In genomic region chr6:23839009-23839811, GRCm38 (mm10) we compare ENCODE assay signal across 8 mouse cellular contexts. TPM values are rescaled to one million over a fixed set of nuclear protein-coding genes. Genes with fewer than 3 reads are reported as not detected.
DNase-seq lines count a peak whose midpoint lies in the region; ATAC-seq lines count a peak whose summit lies in the region.

Cadps2 (minus strand) TSS chr6:23839421.

- H3K4me2 ChIP-seq in hindbrain, embryonic 15.5 days: peak within 1 kb of the TSS; percentile 93

- peak; percentile 84 for ATAC-seq in hindbrain, embryonic 15.5 days (ENCODE audit: low FRiP score, low read depth)

- H3K4me1 ChIP-seq in hindbrain, embryonic 15.5 days (replicated peaks): peaks cover 19% of the 10 kb centered on the region

- no peaks in the 10 kb centered on the region for H3K36me3 ChIP-seq in hindbrain, embryonic 15.5 days

- peak within 1 kb of the TSS; percentile 25 for H3K27ac ChIP-seq in hindbrain, embryonic 15.5 days (replicated peaks)

- no peaks in the 10 kb centered on the region for H3K9me3 ChIP-seq in hindbrain, embryonic 15.5 days

- intact Hi-C loops in gastrocnemius, postnatal 14 days (cut with DNase I; ENCODE audit: low total_unique reads): no loop called here
- intact Hi-C loops in left cerebral cortex, postnatal 14 days (cut with DNase I): no loop called here

- H3K27me3 ChIP-seq in hindbrain, embryonic 15.5 days: peaks cover 26% of the 10 kb centered on the region; the same call in 1 of the 2 replicates

- peak; percentile 75 to 77 for DNase-seq in adrenal gland, postnatal 36 days
- peak; percentile 84 to 87 for DNase-seq in cerebellum, postnatal 25 days
- DNase-seq in gastrocnemius, postnatal 14 days: peak; percentile 41
- DNase-seq in left cerebral cortex, postnatal 14 days (ENCODE audit: low spot score in 2 of 2): peak in 1 of 2 experiments; percentile 25
- DNase-seq in lung, postnatal 4 days: peak; percentile 74 to 82
- DNase-seq in right cerebral cortex, adult 2 months (ENCODE audit: low spot score in 2 of 2): peak; percentile 26 to 28
- no peak for DNase-seq in adipocyte (ENCODE audit: low spot score)

- H3K4me3 ChIP-seq in hindbrain, embryonic 15.5 days: peak within 1 kb of the TSS; percentile 81

- WGBS in hindbrain, embryonic 15.5 days: under 1% methylated on average over 96 of the region's 114 CpGs

- peak within 1 kb of the TSS; percentile 72 for H3K9ac ChIP-seq in hindbrain, embryonic 15.5 days

RNA-seq across cellular contexts. Expression of gene Cadps2, which starts in this region (rescaled TPM):
- total RNA-seq in adrenal gland, postnatal 36 days (2021): 1 to 10 TPM; 1.8 to 9.1 TPM
- total RNA-seq in gastrocnemius, postnatal 14 days (2021): under 1 TPM; 0.51 to 0.74 TPM
- 12.9 and 13.9 TPM in 2 replicates for polyA plus RNA-seq in hindbrain, embryonic 15.5 days (2015; fragmentation: Nextera tagmentation; extraction: Ambion mirVana)
- total RNA-seq in left cerebral cortex, postnatal 14 days (2021): 10 to 100 TPM; 78.0 to 86.7 TPM

Comparison
In these comparisons a context has a peak if more than half of its experiments do, and no peak if none do; other contexts are left out.
1. RNA of gene Cadps2 (total RNA-seq): 78.0 to 86.7 TPM in left cerebral cortex, postnatal 14 days; 1.8 to 9.1 TPM in adrenal gland, postnatal 36 days and 0.51 to 0.74 TPM in gastrocnemius, postnatal 14 days; every median in the first group is over 4 times any median in the second.
2. Peak in DNase-seq in gastrocnemius, postnatal 14 days; RNA of the gene not detected or under 1 TPM.